ENCODE assay signal across 9 mouse cellular contexts in the genomic region with DNA sequence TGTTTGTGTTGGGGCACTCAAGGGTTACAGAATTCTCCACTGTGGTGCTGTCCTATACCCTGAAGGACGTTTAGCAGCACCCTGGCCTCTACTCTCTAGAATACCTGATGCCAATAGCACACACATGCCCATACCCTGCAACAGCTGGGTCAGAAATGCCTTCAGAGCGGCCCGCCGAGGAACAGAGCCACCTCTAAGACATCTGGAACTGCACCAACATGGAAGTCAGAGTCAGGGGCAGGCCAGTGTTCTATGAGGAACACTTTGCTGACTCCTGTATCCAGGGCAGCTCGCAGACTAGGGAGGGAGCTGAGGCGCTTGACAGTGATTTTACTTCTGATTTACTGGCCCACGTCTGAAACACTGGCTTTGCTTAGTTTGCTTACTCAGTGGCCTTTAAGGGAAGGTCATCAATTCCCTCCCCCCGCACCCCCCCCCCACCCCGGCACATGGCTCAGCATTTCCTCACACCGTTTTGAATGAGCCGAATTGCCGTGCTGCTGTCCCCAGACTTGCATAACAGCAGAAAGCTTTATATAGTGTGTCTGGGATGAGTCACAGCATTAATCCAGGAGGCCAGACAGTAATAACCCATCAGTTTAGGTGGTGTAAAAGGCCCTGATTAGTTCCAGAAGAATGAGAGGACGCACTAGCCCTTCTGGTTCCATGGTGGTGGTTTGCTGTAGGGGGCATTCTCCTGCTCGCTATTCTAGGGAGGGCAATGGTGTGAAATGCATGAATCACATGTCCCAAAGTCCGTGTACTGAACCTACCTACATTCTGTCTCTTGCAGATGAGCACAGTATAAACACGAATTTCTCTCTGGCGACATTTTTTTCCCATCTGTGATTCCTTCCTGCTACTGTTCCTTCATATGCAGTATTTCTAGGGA. TPM values are rescaled to one million over a fixed set of nuclear protein-coding genes. Genes with fewer than 3 reads are reported as not detected.
DNase-seq lines count a peak whose midpoint lies in the region; ATAC-seq and TF ChIP-seq lines count a peak whose summit lies in the region.
"Had no signal": no experiment of that assay in that cellular context is flagged by ENCODE, and none has a peak within 500 bp of the region (broad histone marks: within the 10 kb centered on the region; RNA-seq: fewer than 3 reads in every experiment).

No protein-coding gene starts in this region.

- H3K36me3 ChIP-seq in liver, embryonic 15.5 days (replicated peaks) = peaks cover 73% of the 10 kb centered on the region
- 0 out of 2 replicates have a peak, but pooled peaks cover 2% of the 10 kb centered on the region for H3K36me3 ChIP-seq in liver, embryonic 11.5 days (ENCODE audit: control insufficient read depth, insufficient read depth, low read length)

- DNase-seq in frontal cortex, postnatal 14 days (ENCODE audit: low spot score in 2 of 2) = no peak
- no peak for DNase-seq in liver, embryonic 11.5 days (ENCODE audit: low spot score)
- no peak for DNase-seq in urinary bladder, adult 2 months (ENCODE audit: low spot score)
- no peak for DNase-seq in embryo, embryonic 10 days (ENCODE audit: low spot score)

- H3K27me3 ChIP-seq in liver, embryonic 15.5 days = no peaks in the 10 kb centered on the region
- no peaks in the 10 kb centered on the region for H3K27me3 ChIP-seq in liver, embryonic 11.5 days (replicated peaks; ENCODE audit: control insufficient read depth, insufficient read depth, low read length)

- 0 out of 2 replicates have a peak, but pooled peaks cover 3% of the 10 kb centered on the region for H3K4me1 ChIP-seq in liver, embryonic 15.5 days (replicated peaks)
- no peaks in the 10 kb centered on the region for H3K4me1 ChIP-seq in liver, embryonic 11.5 days (replicated peaks; ENCODE audit: control insufficient read depth, insufficient read depth, low read length)
- H3K4me1 ChIP-seq in embryonic fibroblast, embryonic 13.5 days (ENCODE audit: control insufficient read depth, insufficient read depth, low read length) = peaks cover 6% of the 10 kb centered on the region; the same call in 1 of the 2 replicates
- H3K4me1 ChIP-seq in olfactory bulb, adult 2 months (ENCODE audit: control insufficient read depth, insufficient read depth, low read length) = peaks cover 10% of the 10 kb centered on the region

- H3K4me2 ChIP-seq in liver, embryonic 15.5 days = no peak overlapping the region
- H3K4me2 ChIP-seq in liver, embryonic 11.5 days = no peak overlapping the region
- H3K4me2 ChIP-seq: hindbrain, embryonic 14.5 days had no signal

- WGBS in liver, embryonic 15.5 days (ENCODE audit: insufficient replicate concordance) = 69% methylated on average over 17 of the region's 17 CpGs
- WGBS in liver, embryonic 11.5 days = 73% methylated on average over 17 of the region's 17 CpGs
- WGBS in olfactory bulb, adult 2 months = 59% methylated on average over 17 of the region's 17 CpGs

- ATAC-seq in frontal cortex, adult (ENCODE audit: low TSS enrichment) = peak; percentile 63
- peak; percentile 22 for ATAC-seq in liver, embryonic 15.5 days (ENCODE audit: insufficient read depth)
- no peak for ATAC-seq in liver, embryonic 11.5 days (replicated peaks; ENCODE audit: low FRiP score)

- H3K4me3 ChIP-seq in liver, embryonic 15.5 days (replicated peaks) = no peak overlapping the region
- H3K4me3 ChIP-seq in liver, embryonic 11.5 days (ENCODE audit: low read depth, low read length) = no peak overlapping the region
- H3K4me3 ChIP-seq in embryonic fibroblast, embryonic 13.5 days (ENCODE audit: insufficient read depth, low read length) = no peak overlapping the region
- no peak overlapping the region for H3K4me3 ChIP-seq in olfactory bulb, adult 2 months (ENCODE audit: insufficient read depth, low read depth, low read length)

- no peaks in the 10 kb centered on the region for H3K9me3 ChIP-seq in liver, embryonic 15.5 days (replicated peaks)
- no peaks in the 10 kb centered on the region for H3K9me3 ChIP-seq in liver, embryonic 11.5 days (ENCODE audit: control insufficient read depth, low read length)

- H3K9ac ChIP-seq in liver, embryonic 15.5 days = no peak overlapping the region
- H3K9ac ChIP-seq in liver, embryonic 11.5 days (ENCODE audit: low read depth, low read length) = no peak overlapping the region
- H3K9ac ChIP-seq: hindbrain, embryonic 14.5 days had no signal

- no peak for TF ChIP-seq CTCF in embryonic fibroblast, embryonic 13.5 days (IDR thresholded peaks at IDR 0.05; ENCODE audit: borderline replicate concordance, insufficient read depth, low read length)
- TF ChIP-seq CTCF in olfactory bulb, adult 2 months (IDR thresholded peaks at IDR 0.05; ENCODE audit: insufficient read depth, low read depth, low read length) = no peak

- H3K27ac ChIP-seq in liver, embryonic 15.5 days (replicated peaks) = no peak overlapping the region
- H3K27ac ChIP-seq in liver, embryonic 11.5 days (ENCODE audit: low read depth, low read length) = no peak overlapping the region
- peak overlapping the region; percentile 50 for H3K27ac ChIP-seq in embryonic fibroblast, embryonic 13.5 days (ENCODE audit: insufficient read depth, low read length)
- peak overlapping the region; percentile 59 for H3K27ac ChIP-seq in olfactory bulb, adult 2 months (ENCODE audit: insufficient read depth, low read depth, low read length)
- H3K27ac ChIP-seq: hindbrain, embryonic 14.5 days had no signal

- TF ChIP-seq POLR2A in embryonic fibroblast, embryonic 13.5 days (IDR thresholded peaks at IDR 0.05; ENCODE audit: low read depth, low read length) = no peak
- TF ChIP-seq POLR2A in olfactory bulb, adult 2 months (IDR thresholded peaks at IDR 0.05; ENCODE audit: insufficient read depth, low read depth, low read length) = no peak

RNA-seq across cellular contexts. Expression of a gene that starts 39.5 kb away (rescaled TPM):
- polyA plus RNA-seq in liver, embryonic 15.5 days (2015; fragmentation: Nextera tagmentation; extraction: Ambion mirVana) = 24.0 and 26.0 TPM in 2 replicates
- 17.8 and 19.0 TPM in 2 replicates for polyA plus RNA-seq in liver, embryonic 11.5 days (2014; fragmentation: Nextera tagmentation; extraction: Ambion mirVana)
- polyA plus RNA-seq in embryonic fibroblast, embryonic 13.5 days (2011; ENCODE audit: insufficient read length, low read depth, missing spikeins) = 45.4 and 68.0 TPM in 2 replicates
- not detected in 2 replicates for polyA plus RNA-seq in olfactory bulb, adult 2 months (2012; ENCODE audit: insufficient read depth, insufficient read length, low replicate concordance, missing spikeins)
- 48.7 and 93.5 TPM in 2 replicates for polyA plus RNA-seq in urinary bladder, adult 2 months (2012; rRNA removed)

Comparison
In these comparisons a context has a peak if more than half of its experiments do, and no peak if none do; other contexts are left out.
1. H3K27ac ChIP-seq: peak in embryonic fibroblast, embryonic 13.5 days (single experiment) and olfactory bulb, adult 2 months (single experiment); none in liver, embryonic 15.5 days (single experiment) and liver, embryonic 11.5 days (single experiment).